Mouse (Mus musculus): ENCODE data around the gene Chst13.

Chst13 gene

GRCm38 (mm10) chr6:90319475-90320191 lies 5.4 kb downstream of the Chst13 start:
- DNase-seq (ENCODE audit: low spot score in 2 of 2) = no peak

- no peak for DNase-seq (ENCODE audit: low spot score in 2 of 2)
Measured at GRCm38 (mm10) chr6:90319019-90319418, 6.0 kb downstream of the Chst13 start.

GRCm38 (mm10) chr6:90317510-90318258 lies 7.3 kb downstream of the Chst13 start:
- DNase-seq (ENCODE audit: low spot score in 2 of 2) = no peak

- DNase-seq (ENCODE audit: low spot score in 2 of 2) = no peak
Measured at GRCm38 (mm10) chr6:90315961-90316360, 9.0 kb downstream of the Chst13 start.

- no peak for DNase-seq (ENCODE audit: low spot score in 2 of 2)
Measured at GRCm38 (mm10) chr6:90308839-90309778, 15.9 kb downstream of the Chst13 start.

GRCm38 (mm10) chr6:90306315-90306975 lies 18.5 kb downstream of the Chst13 start:
- no peak for DNase-seq (ENCODE audit: low spot score in 2 of 2)

GRCm38 (mm10) chr6:90300919-90301318 lies 24.1 kb downstream of the Chst13 start, which contains the start of gene BC048671:
TSS of gene BC048671 (plus strand) at chr6:90301219.
- no peak for DNase-seq (ENCODE audit: low spot score in 2 of 2)

GRCm38 (mm10) chr6:90288265-90288664 lies 36.7 kb downstream of the Chst13 start:
- no peak for DNase-seq (ENCODE audit: low spot score in 2 of 2)
